Mouse (Mus musculus): ENCODE measurements at regions not wholly inside any gene's neighbourhood (a gene's known extent, or its start where the extent isn't known, plus 50 kb on each side); places are given as distances from the start of the nearest gene placed in this dataset.

DNA sequence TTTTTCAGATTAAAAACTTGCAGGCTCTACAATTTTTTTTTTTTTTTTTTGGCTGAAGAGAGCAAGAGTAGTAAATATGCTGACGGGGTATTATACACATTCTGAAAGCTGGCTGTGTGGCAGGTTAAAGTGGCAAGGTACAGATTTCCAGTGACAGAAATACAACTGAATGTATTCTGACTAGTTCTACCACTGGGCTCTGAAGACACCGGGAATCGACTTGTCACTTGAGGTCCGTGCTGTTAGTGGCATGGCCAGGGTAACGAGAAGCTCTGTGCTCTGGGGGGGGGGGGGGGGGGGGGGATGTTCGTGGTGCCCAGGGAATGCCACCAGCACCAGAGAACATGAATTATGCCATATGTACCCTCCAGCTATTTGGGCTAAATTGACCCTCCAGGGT, 124.7 kb downstream of the Tmem38b start:
- Histone ChIP-seq H3K27ac (ENCODE audit: insufficient read depth, low read depth, low read length) (no peak overlapping the region), H3K36me3 (ENCODE audit: control insufficient read depth, insufficient read depth, low read length) (no peaks in the 10 kb centered on the region), H3K4me1 (ENCODE audit: control insufficient read depth, insufficient read depth, low read length) (no peaks in the 10 kb centered on the region), H3K4me3 (ENCODE audit: insufficient read depth, low read depth, low read length) (no peak overlapping the region), H3K27me3 (replicated peaks; ENCODE audit: control insufficient read depth, insufficient read depth, low read length) (no peaks in the 10 kb centered on the region)
- TF ChIP-seq POLR2A (IDR thresholded peaks at IDR 0.05; ENCODE audit: low read depth, low read length), result no peak
- no peak for TF ChIP-seq CTCF (conservative IDR thresholded peaks at IDR 0.05; ENCODE audit: insufficient read depth, insufficient read length, low read depth, low read length)
- 57% methylated on average over 6 of the region's 6 CpGs for WGBS
- DNase-seq, result no peak

GRCm38 (mm10) chr4:53951003-53951733, 125.3 kb downstream of the Tmem38b start:
- 38% methylated on average over 3 of the region's 3 CpGs for WGBS
- Histone ChIP-seq H3K4me3 (ENCODE audit: insufficient read depth, low read depth, low read length) (no peak overlapping the region), H3K36me3 (ENCODE audit: control insufficient read depth, insufficient read depth, low read length) (no peaks in the 10 kb centered on the region), H3K4me1 (ENCODE audit: control insufficient read depth, insufficient read depth, low read length) (no peaks in the 10 kb centered on the region), H3K27ac (ENCODE audit: insufficient read depth, low read depth, low read length) (no peak overlapping the region), H3K27me3 (replicated peaks; ENCODE audit: control insufficient read depth, insufficient read depth, low read length) (no peaks in the 10 kb centered on the region)
- no peak for DNase-seq
- TF ChIP-seq POLR2A (IDR thresholded peaks at IDR 0.05; ENCODE audit: low read depth, low read length), result no peak
- no peak for TF ChIP-seq CTCF (conservative IDR thresholded peaks at IDR 0.05; ENCODE audit: insufficient read depth, insufficient read length, low read depth, low read length)

- Histone ChIP-seq H3K4me1 (ENCODE audit: control insufficient read depth, insufficient read depth, low read length) (no peaks in the 10 kb centered on the region), H3K4me3 (ENCODE audit: insufficient read depth, low read depth, low read length) (no peak overlapping the region), H3K36me3 (ENCODE audit: control insufficient read depth, insufficient read depth, low read length) (no peaks in the 10 kb centered on the region), H3K27me3 (replicated peaks; ENCODE audit: control insufficient read depth, insufficient read depth, low read length) (no peaks in the 10 kb centered on the region), H3K27ac (ENCODE audit: insufficient read depth, low read depth, low read length) (no peak overlapping the region)
- no peak for DNase-seq
- 78% methylated on average over 5 of the region's 5 CpGs for WGBS
- TF ChIP-seq POLR2A (IDR thresholded peaks at IDR 0.05; ENCODE audit: low read depth, low read length), result no peak
- TF ChIP-seq CTCF (conservative IDR thresholded peaks at IDR 0.05; ENCODE audit: insufficient read depth, insufficient read length, low read depth, low read length), result no peak
Measured at GRCm38 (mm10) chr4:53951734-53952109, 125.9 kb downstream of the Tmem38b start.

GRCm38 (mm10) chr4:53952288-53952687, 126.4 kb downstream of the Tmem38b start:
- peak overlapping the region; percentile 70; the same call in 1 of the 2 replicates for H3K27ac ChIP-seq (ENCODE audit: insufficient read depth, low read depth, low read length)
- no peaks in the 10 kb centered on the region for H3K27me3 ChIP-seq (replicated peaks; ENCODE audit: control insufficient read depth, insufficient read depth, low read length)
- 20% methylated on average over 3 of the region's 3 CpGs for WGBS
- TF ChIP-seq POLR2A (IDR thresholded peaks at IDR 0.05; ENCODE audit: low read depth, low read length) (no peak), CTCF (conservative IDR thresholded peaks at IDR 0.05; ENCODE audit: insufficient read depth, insufficient read length, low read depth, low read length) (no peak)
- peak; percentile 67 for DNase-seq
- H3K4me1 ChIP-seq (ENCODE audit: control insufficient read depth, insufficient read depth, low read length), result no peaks in the 10 kb centered on the region
- no peak overlapping the region for H3K4me3 ChIP-seq (ENCODE audit: insufficient read depth, low read depth, low read length)
- H3K36me3 ChIP-seq (ENCODE audit: control insufficient read depth, insufficient read depth, low read length), result no peaks in the 10 kb centered on the region

DNA sequence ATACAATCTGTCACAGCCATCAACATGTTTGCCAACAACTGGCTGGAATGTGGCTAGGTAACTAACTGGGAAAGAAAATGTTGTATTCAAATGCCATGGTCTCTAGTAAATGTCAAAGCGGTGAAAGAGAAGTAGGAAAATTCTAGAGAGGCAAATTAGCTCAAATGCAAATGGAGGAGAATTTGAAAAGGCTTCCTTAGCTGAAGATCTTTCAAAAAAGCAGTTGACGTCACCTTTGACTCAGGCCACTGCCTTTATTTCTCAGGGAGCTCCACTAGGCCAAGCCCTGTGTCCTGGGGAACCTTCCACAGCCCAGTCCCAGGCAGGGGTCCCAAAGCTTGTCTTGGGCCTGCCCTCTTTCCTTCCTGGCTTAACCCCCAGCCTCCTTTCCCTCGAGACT, 136.6 kb downstream of the Tmem38b start:
- H3K27me3 ChIP-seq (replicated peaks; ENCODE audit: control insufficient read depth, insufficient read depth, low read length), result no peaks in the 10 kb centered on the region
- H3K36me3 ChIP-seq (ENCODE audit: control insufficient read depth, insufficient read depth, low read length), result no peaks in the 10 kb centered on the region
- H3K27ac ChIP-seq (ENCODE audit: insufficient read depth, low read depth, low read length), result no peak overlapping the region
- 71% methylated on average over 3 of the region's 3 CpGs for WGBS
- no peaks in the 10 kb centered on the region for H3K4me1 ChIP-seq (ENCODE audit: control insufficient read depth, insufficient read depth, low read length)
- no peak overlapping the region for H3K4me3 ChIP-seq (ENCODE audit: insufficient read depth, low read depth, low read length)
- DNase-seq, result peak; percentile 7
- TF ChIP-seq CTCF (conservative IDR thresholded peaks at IDR 0.05; ENCODE audit: insufficient read depth, insufficient read length, low read depth, low read length), result no peak
- no peak for TF ChIP-seq POLR2A (IDR thresholded peaks at IDR 0.05; ENCODE audit: low read depth, low read length)

DNA sequence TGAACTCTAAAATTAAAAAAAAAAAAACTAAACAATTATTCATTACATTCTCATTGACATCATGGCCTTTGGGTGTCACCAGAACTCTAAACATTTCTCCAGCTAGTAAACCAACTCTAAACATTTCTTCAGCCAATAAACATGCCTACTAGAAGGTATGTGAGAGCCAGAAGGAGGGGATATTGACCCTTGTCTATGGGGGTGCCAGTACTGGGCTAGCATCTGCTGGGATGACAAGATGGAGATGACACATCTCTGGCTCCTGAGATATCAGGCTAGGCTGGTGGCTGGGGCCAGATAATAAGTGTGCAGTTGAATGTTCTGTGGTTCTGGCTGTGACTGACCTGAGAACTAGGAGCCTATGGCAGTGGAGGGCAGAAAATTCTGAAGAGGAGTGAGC, 144.6 kb downstream of the Tmem38b start:
- no peak for DNase-seq
- no peaks in the 10 kb centered on the region for H3K4me1 ChIP-seq (ENCODE audit: control insufficient read depth, insufficient read depth, low read length)
- H3K36me3 ChIP-seq (ENCODE audit: control insufficient read depth, insufficient read depth, low read length), result no peaks in the 10 kb centered on the region
- no peaks in the 10 kb centered on the region for H3K27me3 ChIP-seq (replicated peaks; ENCODE audit: control insufficient read depth, insufficient read depth, low read length)
- no peak for TF ChIP-seq POLR2A (IDR thresholded peaks at IDR 0.05; ENCODE audit: low read depth, low read length)
- TF ChIP-seq CTCF (conservative IDR thresholded peaks at IDR 0.05; ENCODE audit: insufficient read depth, insufficient read length, low read depth, low read length), result no peak
- H3K4me3 ChIP-seq (ENCODE audit: insufficient read depth, low read depth, low read length), result no peak overlapping the region
- H3K27ac ChIP-seq (ENCODE audit: insufficient read depth, low read depth, low read length), result no peak overlapping the region

DNA sequence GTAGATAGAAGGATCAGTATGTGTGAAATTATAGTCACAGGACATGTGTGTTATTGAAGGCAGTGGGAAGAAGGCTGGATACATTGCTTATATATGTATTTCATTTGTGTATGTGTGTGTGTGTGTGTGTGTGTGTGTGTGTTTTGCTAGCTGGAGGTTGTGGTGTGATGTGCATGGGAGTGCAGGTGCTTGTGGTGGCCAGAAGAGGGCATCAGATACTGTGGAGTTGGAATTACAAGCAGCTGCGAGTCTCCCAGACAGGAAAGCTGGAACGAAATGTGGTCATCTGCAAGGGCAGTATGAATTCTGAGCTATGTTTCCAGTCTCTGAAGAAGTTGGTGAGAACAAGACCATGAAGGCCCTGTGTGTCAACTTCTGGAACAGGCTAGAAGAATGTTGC, 145.1 kb downstream of the Tmem38b start:
- Histone ChIP-seq H3K36me3 (ENCODE audit: control insufficient read depth, insufficient read depth, low read length) (no peaks in the 10 kb centered on the region), H3K4me3 (ENCODE audit: insufficient read depth, low read depth, low read length) (no peak overlapping the region), H3K4me1 (ENCODE audit: control insufficient read depth, insufficient read depth, low read length) (no peaks in the 10 kb centered on the region), H3K27me3 (replicated peaks; ENCODE audit: control insufficient read depth, insufficient read depth, low read length) (no peaks in the 10 kb centered on the region), H3K27ac (ENCODE audit: insufficient read depth, low read depth, low read length) (no peak overlapping the region)
- DNase-seq, result no peak
- WGBS, result 94% methylated on average over 2 of the region's 2 CpGs
- TF ChIP-seq CTCF (conservative IDR thresholded peaks at IDR 0.05; ENCODE audit: insufficient read depth, insufficient read length, low read depth, low read length) (no peak), POLR2A (IDR thresholded peaks at IDR 0.05; ENCODE audit: low read depth, low read length) (no peak)

All from kidney, adult 2 months (tissue).